Mouse (Mus musculus) urinary bladder, postnatal 25 days (tissue): ENCODE data around the gene Ibsp.

Source experiments
- DNase-seq: peaks from one replicate; pipeline ENCODE4 v3.0.0; 2022; ENCODE audit warnings: low spot score

Gene Ibsp

DNA sequence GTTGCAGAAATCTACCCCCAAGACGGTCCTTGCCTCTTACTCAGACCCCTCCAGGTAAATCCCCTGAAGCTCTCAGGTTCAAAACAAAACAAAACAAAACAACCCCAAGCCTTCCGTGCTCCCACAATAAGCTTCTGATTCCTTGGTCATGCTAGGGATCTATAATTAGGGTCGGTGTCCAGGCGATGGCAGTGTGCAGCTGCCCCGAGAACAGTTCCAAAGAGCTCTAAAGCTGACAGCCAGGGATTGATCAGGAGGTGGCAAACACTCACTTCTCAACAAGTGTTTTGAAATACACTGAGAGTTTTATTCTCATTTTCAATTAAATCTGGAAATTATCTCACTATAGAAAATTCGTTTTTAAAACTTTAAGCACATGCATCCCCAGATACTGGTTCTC, 43.9 kb downstream of the Ibsp start:
- no peak for DNase-seq

DNA sequence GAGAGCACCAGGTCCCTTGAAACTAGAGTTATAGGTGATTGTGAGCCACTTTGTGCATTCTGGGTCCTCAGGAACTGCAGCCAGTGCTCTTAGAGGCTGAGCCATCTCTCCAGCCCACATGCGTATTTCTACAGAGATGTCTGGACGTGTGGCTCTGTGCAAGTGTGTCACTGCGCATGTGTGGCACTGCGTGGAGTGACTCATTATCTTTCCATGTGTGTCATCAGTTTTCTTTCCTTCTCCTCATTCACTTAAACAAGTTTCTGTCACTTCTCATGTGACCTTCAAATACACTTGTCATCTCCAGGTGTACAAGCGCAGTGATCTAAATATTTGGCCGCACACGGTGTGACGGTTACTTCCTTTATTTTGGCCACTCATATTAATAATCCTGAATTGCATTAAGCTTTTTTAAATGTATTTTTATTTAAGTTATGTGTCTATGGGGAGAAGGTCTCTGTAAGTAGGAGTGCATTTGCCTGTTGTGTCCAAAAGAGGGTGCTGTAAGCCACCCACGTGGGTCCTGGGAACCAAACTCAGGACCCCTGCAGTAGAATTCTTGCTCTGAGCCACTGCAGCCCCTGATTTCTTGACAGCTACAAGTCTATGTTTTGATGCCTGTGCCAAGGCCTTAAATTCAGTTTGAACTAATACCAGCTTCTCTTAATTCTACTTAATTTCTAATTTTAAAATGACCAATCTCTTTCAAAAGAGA, 45.7 kb downstream of the Ibsp start:
- DNase-seq = no peak

DNA sequence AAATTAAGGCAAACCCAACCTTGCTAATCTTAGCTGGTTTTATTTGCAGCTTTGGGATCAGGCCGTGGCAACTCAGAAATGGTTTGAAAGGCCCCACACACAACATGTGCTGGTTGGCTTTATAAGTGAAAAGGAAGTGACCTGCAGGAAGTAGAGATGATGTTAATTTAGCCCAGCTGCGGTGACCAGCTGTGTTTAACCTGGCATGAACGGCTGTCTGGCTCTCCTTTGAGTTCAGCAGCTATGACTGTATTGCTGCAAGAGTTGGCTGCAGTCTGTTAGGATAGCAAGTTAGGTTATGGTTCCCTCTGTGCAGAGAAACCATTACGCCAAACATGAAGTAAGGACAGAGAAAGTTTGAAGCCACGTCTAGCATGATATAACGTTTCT, 46.3 kb downstream of the Ibsp start:
- DNase-seq = no peak

DNA sequence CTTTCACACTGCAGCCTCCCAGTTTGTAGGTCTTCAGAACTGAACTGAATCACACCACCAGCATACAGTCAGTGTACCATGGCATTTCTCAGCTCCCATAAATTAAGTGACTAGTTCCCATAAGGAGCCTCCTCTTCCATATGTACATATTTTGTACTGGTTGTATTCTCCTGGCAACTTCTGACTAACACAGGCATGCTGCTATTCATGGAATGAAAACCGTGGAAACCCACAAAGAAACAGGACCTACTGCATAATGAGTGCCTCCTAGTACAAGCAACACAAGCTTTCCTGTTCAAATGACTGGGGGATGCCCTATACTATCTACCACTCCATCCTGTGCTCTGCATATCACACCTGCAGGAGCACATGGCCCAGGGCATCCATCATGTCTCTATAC, 52.1 kb downstream of the Ibsp start:
- DNase-seq = no peak

DNA sequence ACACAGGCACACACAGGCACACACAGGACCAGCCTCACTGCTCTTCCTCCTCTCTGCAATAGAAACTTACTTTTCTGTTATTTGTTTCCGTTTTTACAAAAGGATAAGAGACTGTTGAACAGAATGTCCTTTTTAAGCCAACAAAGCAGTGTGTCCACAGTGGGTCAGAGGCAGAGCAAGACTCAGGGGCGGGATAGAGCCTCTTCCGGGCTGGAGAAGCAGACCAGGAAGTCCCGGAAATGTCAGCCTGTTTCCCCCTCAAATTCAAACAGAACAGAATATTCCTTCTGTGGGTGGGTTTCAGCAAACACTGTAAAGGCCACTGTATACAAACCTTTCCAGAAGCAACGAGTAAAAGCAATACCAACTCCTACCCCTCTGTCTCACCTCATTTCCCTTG, 52.9 kb downstream of the Ibsp start:
- no peak for DNase-seq

DNA sequence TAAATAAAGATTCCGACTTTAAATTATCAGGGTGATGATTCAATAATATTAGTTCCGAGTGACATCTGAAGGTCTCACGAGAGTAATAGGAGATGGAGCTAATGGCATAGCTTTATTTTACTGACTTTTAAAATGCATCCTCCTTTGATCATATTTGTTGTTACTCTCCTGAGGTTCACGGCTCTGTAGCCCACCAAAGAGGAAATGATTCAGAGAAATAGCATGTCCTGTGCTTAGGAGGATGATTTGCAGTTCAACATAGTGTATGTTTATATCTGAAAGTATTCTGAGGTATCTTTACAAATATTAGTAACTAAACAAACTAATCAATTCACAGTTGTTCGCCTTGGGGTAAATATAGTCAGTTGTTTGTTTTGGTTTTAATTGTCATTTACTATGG, 58.6 kb downstream of the Ibsp start:
- DNase-seq = no peak

DNA sequence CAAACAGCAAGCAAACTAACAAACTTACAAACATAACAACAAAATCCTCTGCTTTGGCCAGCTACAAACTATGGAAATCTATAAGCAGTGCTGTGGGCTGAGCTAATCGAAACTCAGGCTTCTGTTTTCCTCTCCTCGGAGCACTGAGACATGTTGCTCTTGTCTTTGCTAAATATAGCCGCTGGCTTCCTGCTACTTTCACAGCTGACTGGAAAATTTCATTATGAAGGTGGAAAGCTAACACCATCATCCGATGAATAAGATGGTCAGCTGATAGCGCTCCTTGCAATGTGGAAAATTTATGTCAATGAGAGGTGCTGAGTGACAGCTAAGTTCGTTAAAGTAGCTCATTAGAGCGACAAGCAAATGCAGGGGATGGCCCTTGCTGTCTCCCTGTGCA, 59.6 kb downstream of the Ibsp start:
- DNase-seq = no peak

DNA sequence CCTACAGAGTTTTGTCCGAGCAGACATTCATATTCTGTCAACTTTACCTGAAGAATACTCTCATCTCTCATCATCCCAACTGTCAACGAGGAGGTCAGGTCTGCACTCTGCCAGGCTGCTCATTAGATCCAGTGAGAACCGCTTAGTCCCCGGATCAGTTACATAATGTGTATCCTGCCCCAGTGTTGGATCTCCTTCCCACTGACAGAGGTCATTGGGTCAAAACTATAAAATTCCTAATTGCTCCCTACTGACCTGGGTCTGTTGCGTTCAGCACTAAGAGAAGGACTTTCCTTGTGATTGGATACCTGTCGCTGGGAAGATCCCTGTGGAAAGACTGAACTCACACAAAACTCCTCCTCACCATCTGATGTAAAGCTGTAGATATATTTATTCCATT, 60.3 kb downstream of the Ibsp start:
- DNase-seq = no peak
